26 mouse cellular contexts compared by ENCODE assay signal in the genomic region with DNA sequence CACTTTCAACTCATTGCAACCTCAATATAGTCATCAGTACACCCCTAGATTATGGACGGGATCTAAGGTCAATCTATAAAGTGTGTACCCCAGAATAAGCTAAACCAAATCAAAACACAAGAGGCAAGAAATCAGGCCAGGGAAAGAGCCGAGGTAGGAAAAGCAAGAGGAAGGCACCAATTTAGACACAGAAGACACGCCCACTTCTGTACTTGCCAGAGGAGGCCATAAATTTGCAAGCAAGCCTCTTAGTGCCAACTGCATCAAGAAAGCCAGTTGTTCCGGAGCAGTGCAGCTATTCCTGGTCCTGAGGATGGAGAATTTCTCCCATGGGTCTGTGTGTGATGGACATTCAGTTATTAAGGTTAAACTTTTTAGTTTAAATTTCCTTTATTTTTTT.
DNase-seq lines count a peak whose midpoint lies in the region; ATAC-seq lines count a peak whose summit lies in the region.
"Had no signal": no experiment of that assay in that cellular context is flagged by ENCODE, and none has a peak within 500 bp of the region (broad histone marks: within the 10 kb centered on the region; RNA-seq: fewer than 3 reads in every experiment).

No protein-coding gene starts in this region.

- no peak for DNase-seq in embryonic facial prominence, embryonic 10.5 days (ENCODE audit: low spot score)
- peak; percentile 22 for DNase-seq in gastrocnemius, postnatal 14 days
- DNase-seq in gastrocnemius, postnatal 4 days (ENCODE audit: low spot score in 2 of 2), result no peak
- DNase-seq in right cerebral cortex, adult 18-20 months, result peak; percentile 34
- no peak for DNase-seq in right cerebral cortex, adult 2 months (ENCODE audit: low spot score in 2 of 2)
- no peak for DNase-seq in left cerebral cortex, postnatal 36 days (ENCODE audit: low spot score in 2 of 2)
- DNase-seq: adrenal gland, adult 2 months; cerebellum, adult 18-20 months; cerebellum, adult 9-11 months; cerebellum, postnatal 36 days; gastrocnemius, postnatal 10 days; heart, adult 2 months; heart, postnatal 14 days; kidney, adult 9 months had no signal

- no peak overlapping the region for H3K9ac ChIP-seq in embryonic facial prominence, embryonic 13.5 days
- H3K9ac ChIP-seq: embryonic facial prominence, embryonic 12.5 days; forebrain, embryonic 12.5 days; heart, embryonic 15.5 days; hindbrain, embryonic 15.5 days had no signal

- H3K27me3 ChIP-seq in embryonic facial prominence, embryonic 13.5 days, result no peaks in the 10 kb centered on the region
- no peaks in the 10 kb centered on the region for H3K27me3 ChIP-seq in embryonic facial prominence, embryonic 10.5 days (replicated peaks; ENCODE audit: low read depth, poor library complexity, severe bottlenecking)
- H3K27me3 ChIP-seq: CH12.LX; embryonic facial prominence, embryonic 12.5 days; forebrain, embryonic 12.5 days; heart, embryonic 15.5 days; hindbrain, embryonic 15.5 days; Patski had no signal

- H3K4me3 ChIP-seq in embryonic facial prominence, embryonic 13.5 days, result no peak overlapping the region
- no peak overlapping the region for H3K4me3 ChIP-seq in embryonic facial prominence, embryonic 10.5 days
- H3K4me3 ChIP-seq: embryonic facial prominence, embryonic 12.5 days; forebrain, embryonic 12.5 days; heart, adult 2 months; heart, embryonic 15.5 days; hindbrain, embryonic 10.5 days; hindbrain, embryonic 15.5 days had no signal

- no peak overlapping the region for H3K27ac ChIP-seq in embryonic facial prominence, embryonic 13.5 days
- H3K27ac ChIP-seq in embryonic facial prominence, embryonic 10.5 days (replicated peaks), result no peak overlapping the region
- H3K27ac ChIP-seq: embryonic facial prominence, embryonic 12.5 days; forebrain, embryonic 12.5 days; heart, adult 2 months; heart, embryonic 15.5 days; hindbrain, embryonic 10.5 days; hindbrain, embryonic 15.5 days had no signal

- no peaks in the 10 kb centered on the region for H3K4me1 ChIP-seq in embryonic facial prominence, embryonic 13.5 days
- no peaks in the 10 kb centered on the region for H3K4me1 ChIP-seq in embryonic facial prominence, embryonic 10.5 days
- H3K4me1 ChIP-seq: embryonic facial prominence, embryonic 12.5 days; heart, embryonic 15.5 days; hindbrain, embryonic 10.5 days; hindbrain, embryonic 15.5 days had no signal

- 0 out of 2 replicates have a peak, but pooled peaks have one; percentile 3 for ATAC-seq in embryonic facial prominence, embryonic 13.5 days (ENCODE audit: insufficient number of reproducible peaks, insufficient read depth, low FRiP score, low TSS enrichment, low read depth)
- ATAC-seq: activated CD4-positive, CD25-positive, alpha-beta regulatory T cell, adult 4 months; forebrain, embryonic 16.5 days; intestine, embryonic 16.5 days; Patski had no signal

- H3K4me2 ChIP-seq in embryonic facial prominence, embryonic 13.5 days, result no peak overlapping the region
- H3K4me2 ChIP-seq: embryonic facial prominence, embryonic 12.5 days; forebrain, embryonic 12.5 days; heart, embryonic 11.5 days; heart, embryonic 15.5 days; hindbrain, embryonic 15.5 days had no signal

- no peaks in the 10 kb centered on the region for H3K36me3 ChIP-seq in embryonic facial prominence, embryonic 13.5 days
- no peaks in the 10 kb centered on the region for H3K36me3 ChIP-seq in embryonic facial prominence, embryonic 10.5 days (replicated peaks)
- H3K36me3 ChIP-seq: embryonic facial prominence, embryonic 12.5 days; forebrain, embryonic 12.5 days; heart, embryonic 15.5 days; hindbrain, embryonic 10.5 days; hindbrain, embryonic 15.5 days had no signal

- intact Hi-C loops in gastrocnemius, postnatal 14 days (cut with DNase I; ENCODE audit: low total_unique reads), result no loop called here
- intact Hi-C loops in left cerebral cortex, postnatal 36 days (cut with DNase I), result no loop called here

- 82% methylated on average over 4 of the region's 4 CpGs for WGBS in embryonic facial prominence, embryonic 13.5 days
- WGBS in embryonic facial prominence, embryonic 10.5 days, result 83% methylated on average over 4 of the region's 4 CpGs

- no peaks in the 10 kb centered on the region for H3K9me3 ChIP-seq in embryonic facial prominence, embryonic 13.5 days
- no peaks in the 10 kb centered on the region for H3K9me3 ChIP-seq in embryonic facial prominence, embryonic 10.5 days
- H3K9me3 ChIP-seq: embryonic facial prominence, embryonic 12.5 days; forebrain, embryonic 12.5 days; heart, embryonic 15.5 days; hindbrain, embryonic 10.5 days; hindbrain, embryonic 15.5 days had no signal

Comparison
In these comparisons a context has a peak if more than half of its experiments do, and no peak if none do; other contexts are left out.
1. DNase-seq: peak in gastrocnemius, postnatal 14 days (single experiment) and right cerebral cortex, adult 18-20 months (single experiment); none in embryonic facial prominence, embryonic 10.5 days (single experiment), gastrocnemius, postnatal 4 days (0 of 2), right cerebral cortex, adult 2 months (0 of 2) and left cerebral cortex, postnatal 36 days (0 of 2).